Mouse (Mus musculus) cortical plate, adult 2 months (tissue): ENCODE results near the gene Eddm3b. TPM values are rescaled to one million over a fixed set of nuclear protein-coding genes. Genes with fewer than 3 reads are reported as not detected.

Source experiments
- H3K27ac ChIP-seq: fragments of 200-500 bp; 2 replicates; pipeline ENCODE4 v1.5.1; 2012; ENCODE audit warnings: low read length, control low read depth, inconsistent platforms; ENCODE audit not compliant: insufficient read depth
- H3K4me1 ChIP-seq: fragments of 200-500 bp; 2 replicates; pipeline ENCODE4 v1.6.1; 2011; ENCODE audit warnings: low read length; ENCODE audit not compliant: control insufficient read depth, insufficient read depth
- H3K4me3 ChIP-seq: fragments of 200-500 bp; 2 replicates; pipeline ENCODE4 v1.5.1; 2011; ENCODE audit warnings: mild to moderate bottlenecking, low read length, control low read depth; ENCODE audit not compliant: insufficient read depth
- CTCF ChIP-seq: fragments of 200-500 bp; IDR thresholded peaks from 2 replicates; pipeline ENCODE4 v1.5.1; 2011; ENCODE audit warnings: mild to moderate bottlenecking, control low read depth, low read length; ENCODE audit not compliant: insufficient read depth; ENCODE audit errors: extremely low read depth
- POLR2A ChIP-seq: fragments of 200-500 bp; IDR thresholded peaks from 2 replicates; pipeline ENCODE4 v1.6.1; 2011; ENCODE audit warnings: mild to moderate bottlenecking, low read length, control low read depth; ENCODE audit not compliant: insufficient read depth; ENCODE audit errors: extremely low read depth
- polyA plus RNA-seq: library from polyadenylated mRNA; depleted of rRNA; stranded (reverse); fragments of >200 nt; gene quantifications from 2 replicates; pipeline ENCODE4 v1.2.3, GENCODE M21; 2012

Eddm3b gene
- polyA plus RNA-seq, 1 experiment, result not detected

- Histone ChIP-seq H3K4me3 (no peak overlapping the region), H3K27ac (no peak overlapping the region), H3K4me1 (no peaks in the 10 kb centered on the region)
- TF ChIP-seq POLR2A (no peak), CTCF (no peak)
These were observed 750 bp upstream of the Eddm3b start for GRCm38 (mm10) chr14:51113476-51113875.

DNA sequence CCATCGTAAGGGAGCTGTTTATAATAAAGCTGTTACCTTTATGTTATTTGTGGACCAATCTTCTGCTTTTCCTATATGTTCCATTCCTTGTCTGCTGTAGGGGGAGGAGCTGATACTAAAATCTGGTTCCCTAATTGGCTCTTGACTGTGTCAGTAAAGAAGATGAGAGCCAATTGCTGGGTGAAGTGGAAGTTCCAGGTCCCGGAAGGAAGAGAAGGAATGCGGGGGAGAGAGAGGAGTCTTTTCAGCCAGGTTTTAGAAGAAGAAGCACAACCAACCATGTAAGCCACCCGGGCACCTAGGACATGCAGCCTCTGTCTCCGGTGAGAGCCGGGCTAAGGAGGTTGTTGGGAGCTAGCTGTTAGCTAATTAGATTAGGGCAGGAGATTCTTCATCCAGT, 11.5 kb downstream of the Eddm3b start:
- no peak overlapping the region for H3K4me3 ChIP-seq
- no peak overlapping the region for H3K27ac ChIP-seq
- TF ChIP-seq POLR2A (no peak), CTCF (no peak)

DNA sequence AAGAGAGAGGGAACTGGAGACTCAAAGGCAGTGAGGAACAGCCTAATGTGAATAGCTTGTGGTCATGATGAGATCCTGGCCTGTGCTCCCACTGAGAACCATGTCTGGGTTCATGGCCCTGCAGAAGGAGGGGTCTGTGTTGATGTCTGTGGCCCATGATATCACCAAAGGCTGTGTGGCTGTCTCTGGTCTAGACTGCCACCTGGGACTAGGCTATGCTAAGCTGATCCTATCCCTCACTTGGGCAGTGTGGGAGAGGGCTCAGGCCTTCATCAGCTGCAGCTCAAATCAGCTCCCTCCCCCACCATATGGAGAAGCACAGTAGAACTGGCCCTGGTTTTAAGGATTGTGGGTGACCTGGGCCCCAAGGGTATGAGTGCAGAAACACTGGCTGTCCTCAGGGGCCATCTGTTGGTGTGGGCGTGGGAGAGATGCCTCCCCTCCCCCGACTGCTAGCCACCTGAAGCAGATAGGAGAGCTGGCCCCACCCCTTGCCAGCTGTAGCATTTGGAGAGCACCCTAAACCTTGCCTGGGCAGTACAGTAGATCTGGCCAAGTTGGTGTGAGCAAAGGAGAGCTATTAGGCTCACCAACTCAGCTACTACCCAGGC, 13.5 kb downstream of the Eddm3b start:
- no peak overlapping the region for H3K4me3 ChIP-seq
- no peak overlapping the region for H3K27ac ChIP-seq
- no peaks in the 10 kb centered on the region for H3K4me1 ChIP-seq
- TF ChIP-seq POLR2A, result no peak
- TF ChIP-seq CTCF, result no peak

More for the DNA sequence above, 11.5 kb downstream of the Eddm3b start:
- H3K4me1 ChIP-seq, result no peaks in the 10 kb centered on the region

GRCm38 (mm10) chr14:51128775-51129623, 14.8 kb downstream of the Eddm3b start:
- TF ChIP-seq POLR2A, result no peak
- Histone ChIP-seq H3K4me3 (no peak overlapping the region), H3K4me1 (no peaks in the 10 kb centered on the region), H3K27ac (no peak overlapping the region)

DNA sequence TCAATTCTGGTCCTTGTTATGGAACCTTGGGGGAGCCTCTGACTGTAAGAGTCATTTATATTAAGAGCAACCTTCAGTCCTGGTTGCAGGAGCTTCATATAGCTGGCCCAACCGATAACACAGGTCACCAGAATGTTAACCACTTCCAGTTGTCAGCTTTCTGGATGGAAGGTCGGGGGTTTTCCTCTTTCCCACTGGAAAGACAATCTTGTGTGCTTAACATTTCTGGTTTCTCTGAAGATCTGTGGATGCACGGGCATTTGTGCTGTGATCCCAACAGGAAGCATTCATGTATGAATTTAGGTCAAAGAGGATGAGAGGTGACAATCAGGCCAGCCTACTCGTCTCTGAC, 15.4 kb downstream of the Eddm3b start:
- TF ChIP-seq CTCF (no peak), POLR2A (no peak)
- Histone ChIP-seq H3K4me1 (no peaks in the 10 kb centered on the region), H3K4me3 (no peak overlapping the region), H3K27ac (no peak overlapping the region)

GRCm38 (mm10) chr14:51130315-51130940, 16.2 kb downstream of the Eddm3b start:
- TF ChIP-seq CTCF, result no peak
- TF ChIP-seq POLR2A, result no peak
- H3K4me1 ChIP-seq, result no peaks in the 10 kb centered on the region
- H3K4me3 ChIP-seq, result no peak overlapping the region
- no peak overlapping the region for H3K27ac ChIP-seq

DNA sequence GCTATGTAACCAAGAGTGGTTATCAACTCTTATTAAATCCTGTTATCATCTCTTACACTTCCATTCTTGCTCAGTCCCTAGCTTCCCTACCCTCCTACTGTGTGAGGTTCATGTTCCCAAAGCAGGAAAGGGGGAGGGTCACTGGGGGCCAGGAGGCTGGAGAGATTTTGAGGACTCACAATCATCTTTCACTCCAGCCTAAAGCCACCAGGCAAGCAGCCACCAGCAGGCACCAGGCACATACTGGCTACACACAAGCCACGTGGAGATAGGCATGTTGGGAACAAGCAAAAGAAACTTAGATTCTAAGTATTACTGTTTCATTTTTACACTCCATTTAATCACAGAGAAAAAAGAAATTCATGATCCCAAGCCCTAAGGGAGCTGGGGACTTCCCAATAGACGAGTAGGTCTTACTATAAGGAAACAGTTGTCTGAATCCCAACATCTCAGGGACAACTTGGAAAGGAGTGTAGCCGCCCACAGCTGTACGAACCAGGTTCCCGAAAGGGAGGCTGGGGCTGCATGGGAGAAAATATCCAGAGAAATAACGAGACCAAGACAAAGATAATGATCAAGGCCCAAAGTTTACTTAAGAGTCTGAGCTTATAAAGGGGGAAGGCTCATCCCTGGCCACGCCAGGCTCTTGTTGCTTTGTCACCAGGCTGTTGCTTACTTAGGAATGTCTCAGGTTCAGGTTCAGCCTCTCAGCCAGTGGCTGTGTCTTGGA, 17.0 kb downstream of the Eddm3b start:
- Histone ChIP-seq H3K4me1 (no peaks in the 10 kb centered on the region), H3K4me3 (no peak overlapping the region), H3K27ac (no peak overlapping the region)
- no peak for TF ChIP-seq CTCF
- TF ChIP-seq POLR2A, result no peak

DNA sequence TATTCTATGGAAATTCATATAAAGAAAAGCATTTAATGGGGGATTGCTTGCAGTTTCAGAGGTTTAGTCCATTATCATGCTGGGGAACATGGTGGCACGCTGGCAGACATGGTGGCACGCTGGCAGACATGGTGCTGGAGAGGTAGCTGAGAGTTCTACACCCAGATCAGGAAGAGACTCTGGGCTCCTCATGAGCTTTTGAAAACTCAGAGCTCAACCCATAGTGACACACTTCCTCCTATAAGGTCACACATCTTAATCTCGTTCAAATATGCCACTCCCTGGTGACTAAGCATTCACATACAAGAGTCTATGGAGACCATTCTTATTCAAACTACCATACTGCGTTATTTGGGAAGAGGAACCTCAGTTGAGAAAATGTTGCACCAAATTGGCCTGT, 18.1 kb downstream of the Eddm3b start:
- no peak overlapping the region for H3K4me3 ChIP-seq
- no peak for TF ChIP-seq POLR2A
- H3K27ac ChIP-seq, result no peak overlapping the region
- H3K4me1 ChIP-seq, result no peaks in the 10 kb centered on the region

GRCm38 (mm10) chr14:51140342-51140741, 26.1 kb downstream of the Eddm3b start:
- TF ChIP-seq POLR2A (no peak), CTCF (no peak)
- Histone ChIP-seq H3K4me1 (no peaks in the 10 kb centered on the region), H3K4me3 (no peak overlapping the region), H3K27ac (no peak overlapping the region)

GRCm38 (mm10) chr14:51142119-51142518, 27.9 kb downstream of the Eddm3b start:
- TF ChIP-seq POLR2A (no peak), CTCF (no peak)
- H3K27ac ChIP-seq, result no peak overlapping the region

More at GRCm38 (mm10) chr14:51142119-51142518, 27.9 kb downstream of the Eddm3b start:
- Histone ChIP-seq H3K4me1 (no peaks in the 10 kb centered on the region), H3K4me3 (no peak overlapping the region)
